Mouse (Mus musculus) stomach, adult 2 months (tissue): ENCODE measurements around the gene Rab43. TPM values are rescaled to one million over a fixed set of nuclear protein-coding genes. Genes with fewer than 3 reads are reported as not detected.

Source experiments
- polyA plus RNA-seq: library from polyadenylated mRNA; depleted of rRNA; stranded (reverse); fragments of >200 nt; gene quantifications from 2 replicates; pipeline ENCODE4 v1.2.3, GENCODE M21; 2012; rRNA removed

Rab43 gene
- polyA plus RNA-seq: 32.2 and 34.4 TPM in 2 replicates

DNA sequence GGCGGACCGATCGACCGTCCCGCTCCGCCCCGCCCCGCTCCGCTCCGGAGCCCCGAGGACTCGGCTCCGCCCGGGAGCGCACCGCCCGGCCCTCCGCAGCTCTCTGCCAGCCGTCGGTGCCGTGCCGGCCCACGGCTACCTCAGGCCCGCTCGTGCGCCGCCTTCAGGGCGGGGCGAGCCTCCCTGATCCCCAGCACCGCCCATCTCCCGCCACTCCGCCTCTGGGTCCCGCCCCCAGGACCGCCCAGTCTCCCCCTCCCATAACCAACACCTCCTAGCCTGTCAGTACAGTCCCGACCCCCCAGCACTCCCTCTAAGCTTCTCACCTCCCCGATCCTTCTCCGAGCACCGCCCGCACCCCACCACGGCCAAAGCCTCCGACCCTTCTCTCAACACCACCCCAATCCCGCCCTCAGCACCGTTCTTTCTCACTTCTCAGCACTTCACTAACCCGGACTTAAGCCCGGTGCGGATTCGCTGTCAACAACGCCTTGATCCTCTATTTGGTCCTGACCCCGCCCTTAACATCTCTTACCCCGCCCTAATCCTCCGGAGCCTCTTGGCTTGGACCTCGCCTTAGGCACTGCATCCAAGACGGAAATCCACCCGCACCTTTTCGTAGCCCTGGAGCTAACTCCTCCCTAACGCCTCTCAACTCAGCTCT lies at the start of gene Rab43:
TSS of gene Rab43 (minus strand) at position 490 of the 664 bp plus-strand sequence.

DNA sequence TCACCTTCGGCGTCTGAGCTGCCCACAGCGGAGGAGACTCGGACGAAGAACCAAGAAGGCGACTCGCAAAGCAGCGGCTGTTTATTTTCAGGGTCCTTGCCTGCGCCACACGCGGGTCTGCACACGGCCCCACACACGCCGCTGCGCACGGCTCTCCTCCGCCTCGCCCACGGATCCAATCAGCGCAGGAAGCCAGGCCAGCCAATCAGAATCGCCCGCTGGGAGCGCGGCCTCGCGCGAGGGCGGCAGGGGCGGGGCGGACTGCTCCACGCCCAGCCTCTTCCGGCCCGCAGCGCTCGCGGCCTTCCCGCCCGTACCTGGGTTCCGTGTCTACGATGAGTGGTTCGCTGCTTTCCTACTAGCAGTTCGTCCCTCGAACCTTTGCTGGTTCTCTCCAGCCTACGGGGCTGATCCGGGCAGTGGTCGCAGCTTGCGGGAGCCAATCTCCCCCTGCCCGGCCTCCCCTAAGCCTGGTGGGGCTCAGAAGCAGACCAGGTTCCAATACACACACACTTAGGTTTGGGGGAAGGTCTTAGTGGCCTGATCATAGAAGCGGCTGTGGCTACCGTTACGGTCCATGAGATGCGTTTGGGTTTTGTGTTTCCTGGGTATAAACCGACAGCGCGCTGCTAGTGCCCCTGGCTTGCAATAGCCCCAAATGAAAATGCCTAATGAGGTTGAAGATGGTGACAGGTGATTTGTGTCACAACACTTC lies 39.1 kb upstream of the Rab43 start, which contains the start of gene Cnbp:
TSS of gene Cnbp (minus strand) at position 207 of the 715 bp plus-strand sequence.

DNA sequence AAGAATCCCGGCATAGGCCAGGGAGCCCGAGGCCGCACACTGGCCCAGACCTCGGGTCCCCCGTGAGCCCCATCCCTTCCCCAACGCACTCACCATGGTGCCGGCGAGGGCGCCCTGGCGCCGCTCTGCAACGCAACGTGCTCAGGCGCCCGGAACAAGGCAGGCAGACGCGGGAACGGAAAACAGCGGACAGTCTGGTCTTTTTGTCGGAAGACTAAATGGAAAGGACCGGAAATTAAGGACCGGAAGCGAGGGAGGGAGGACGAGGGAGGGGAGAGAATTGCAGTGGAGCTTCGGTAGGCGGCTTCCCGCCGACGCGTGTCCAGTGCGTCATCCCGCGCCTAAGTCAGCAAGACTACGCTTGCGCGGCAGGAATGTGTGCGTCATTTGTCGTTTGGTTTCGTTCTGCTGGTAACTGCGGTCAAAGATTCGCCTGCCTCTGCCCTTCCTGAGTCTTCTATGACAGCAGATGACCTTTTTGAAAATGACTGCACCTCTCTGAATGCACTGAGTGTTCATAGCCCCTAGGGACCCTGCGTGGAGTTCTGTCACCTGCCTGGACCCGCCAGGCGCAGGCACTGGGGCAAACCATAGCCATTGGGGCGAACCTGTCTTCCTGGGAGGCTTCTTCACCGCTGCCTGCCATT lies 26.7 kb upstream of the Rab43 start, which contains the start of gene Isy1:
TSS of gene Isy1 (minus strand) at position 248 of the 647 bp plus-strand sequence.

DNA sequence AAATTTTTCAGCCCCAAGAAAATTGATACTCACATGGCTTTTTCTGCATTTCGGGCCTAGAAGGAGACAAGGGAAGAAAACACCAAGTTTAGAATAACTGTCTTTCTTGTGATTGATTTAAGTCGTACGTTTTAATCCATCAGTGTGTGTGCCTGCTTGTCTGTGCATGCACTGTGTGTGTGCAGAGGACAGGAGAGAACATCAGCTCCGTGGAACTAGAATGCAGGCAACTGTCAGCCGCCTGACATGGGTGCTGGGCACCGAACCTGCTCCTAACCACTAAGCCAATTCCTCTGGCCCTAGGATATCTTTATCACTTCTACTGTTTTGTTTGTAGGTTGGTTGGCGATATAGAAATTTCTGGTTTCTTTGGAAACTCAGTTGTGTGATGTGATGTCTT lies 23.7 kb upstream of the Rab43 start, which contains the start of gene Gm45140:
TSS of gene Gm45140 (minus strand) at position 101 of the 400 bp plus-strand sequence.

GRCm38 (mm10) chr6:87777842-87778241 lies 34.1 kb downstream of the Rab43 start, which contains the start of gene Gp9:
TSS of gene Gp9 (plus strand) at chr6:87778072.

Other genes with a start within 250 kb of the Rab43 start
- gene Prokr1, start 221.4 kb downstream of the Rab43 start, polyA plus RNA-seq: 0.23 and 0.47 TPM in 2 replicates
- 1.7 and 2.5 TPM in 2 replicates for gene Aplf, start 140.0 kb downstream of the Rab43 start, polyA plus RNA-seq
- 1.6 and 2.3 TPM in 2 replicates for gene Efcc1, start 81.3 kb downstream of the Rab43 start, polyA plus RNA-seq
- gene Gp9, start 34.1 kb downstream of the Rab43 start, polyA plus RNA-seq: 1.1 and 3.0 TPM in 2 replicates
- 0.12 and 0.22 TPM in 2 replicates for gene Gm45140, start 23.6 kb upstream of the Rab43 start, polyA plus RNA-seq
- gene Isy1, start 26.6 kb upstream of the Rab43 start, polyA plus RNA-seq: 1.4 and 1.8 TPM in 2 replicates
- 32.1 and 33.0 TPM in 2 replicates for gene Cnbp, start 38.9 kb upstream of the Rab43 start, polyA plus RNA-seq
- gene Copg1, start 75.7 kb upstream of the Rab43 start, polyA plus RNA-seq: 17.6 and 22.7 TPM in 2 replicates
- 11.0 and 12.3 TPM in 2 replicates for gene Hmces, start 101.8 kb upstream of the Rab43 start, polyA plus RNA-seq
- gene H1fx, start 169.5 kb upstream of the Rab43 start, polyA plus RNA-seq: 8.3 and 10.2 TPM in 2 replicates
- gene Rab7, start 233.1 kb upstream of the Rab43 start, polyA plus RNA-seq: 48.4 and 57.2 TPM in 2 replicates